Mouse (Mus musculus) adrenal gland, adult (tissue): ENCODE results near the gene Xpo5.

Source experiments
- DNase-seq, 2 experiments: peaks; one replicate each; pipeline ENCODE4 v3.0.0; 2022 to 2023; ENCODE audit warnings: low spot score in 1 of 2; ENCODE audit not compliant: inconsistent age in 2 of 2

Gene Xpo5

DNA sequence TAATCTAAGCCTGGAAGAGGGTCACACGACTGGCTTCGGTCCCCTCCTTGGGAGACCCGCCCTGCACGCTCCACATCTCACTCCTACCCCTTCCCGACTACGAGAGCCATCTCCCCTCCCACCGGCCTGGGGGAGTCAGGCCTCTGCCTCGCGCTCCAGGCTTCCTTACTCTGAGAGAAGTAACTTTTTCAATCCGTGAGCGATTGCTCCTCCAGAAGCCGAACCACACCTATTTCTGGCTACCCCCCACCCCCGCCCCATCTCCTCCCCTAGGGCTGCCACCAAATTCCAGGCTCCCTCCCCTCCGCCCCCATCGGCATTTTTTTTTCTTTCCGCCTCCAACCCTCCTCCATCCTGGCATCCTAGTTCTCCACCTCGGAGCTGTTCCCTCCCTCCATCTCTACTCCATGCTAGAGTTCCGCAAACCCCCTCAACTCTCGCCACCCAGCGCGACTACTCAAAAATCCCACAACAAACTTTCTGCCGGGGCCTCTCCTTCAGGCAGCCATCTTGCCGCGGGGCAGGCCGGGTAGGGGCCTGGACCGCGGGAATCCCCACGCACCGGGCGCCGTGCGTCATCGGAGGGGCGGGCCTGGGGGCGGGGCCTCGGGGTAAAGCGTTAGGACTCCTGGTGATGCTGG, 80.0 kb downstream of the Xpo5 start, which contains the start of gene Tjap1:
Gene Tjap1 (minus strand): TSS at position 544 of the 641 bp plus-strand sequence.
- peak; percentile 90 to 97 for DNase-seq

DNA sequence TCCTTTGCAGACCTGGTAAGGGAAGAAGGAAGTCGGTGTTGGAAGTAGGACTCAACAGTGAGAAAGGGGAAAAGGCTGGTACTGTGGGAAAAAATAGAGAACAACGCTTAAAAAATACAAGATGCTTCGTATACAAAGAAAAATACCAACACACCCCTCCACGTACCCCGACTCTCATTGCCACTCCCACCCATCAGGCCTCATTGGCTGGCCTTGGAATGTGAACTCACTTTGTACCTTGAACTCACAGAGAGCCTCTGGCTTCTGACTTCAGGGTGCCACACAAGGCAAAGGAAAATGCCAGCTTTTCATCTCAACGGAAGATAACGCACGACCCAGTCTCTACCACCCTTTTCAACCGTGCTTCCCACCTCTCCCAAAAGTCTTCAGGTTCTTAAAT, 80.6 kb downstream of the Xpo5 start:
- no peak for DNase-seq

- no peak for DNase-seq
These were observed 81.3 kb downstream of the Xpo5 start for GRCm38 (mm10) chr17:46283911-46284310.

- DNase-seq = no peak
These were observed 82.1 kb downstream of the Xpo5 start for GRCm38 (mm10) chr17:46284653-46285052.

DNA sequence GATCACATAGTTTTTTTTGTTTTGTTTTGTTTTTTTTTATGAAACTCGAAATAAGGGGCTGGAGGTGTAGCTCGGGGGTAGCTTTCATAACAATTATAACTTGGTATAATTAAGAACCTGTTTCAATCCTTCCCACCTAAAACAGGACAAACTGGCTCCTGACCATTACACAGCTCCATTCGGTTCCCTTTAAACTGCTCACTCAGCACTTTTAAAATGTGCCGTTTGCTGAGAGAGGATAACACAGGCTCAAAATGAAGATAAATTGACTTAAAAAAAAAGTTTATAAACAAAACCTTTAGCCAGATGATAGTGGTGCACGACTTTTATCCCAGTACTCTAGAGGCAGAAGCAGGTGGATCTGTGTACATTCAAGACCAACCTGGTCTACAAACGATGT, 82.8 kb downstream of the Xpo5 start:
- no peak for DNase-seq

GRCm38 (mm10) chr17:46287678-46288095, 85.1 kb downstream of the Xpo5 start:
- DNase-seq = peak in 1 of 2 experiments; percentile 40
